Mouse (Mus musculus): ENCODE measurements at regions not wholly inside any gene's neighbourhood (a gene's known extent, or its start where the extent isn't known, plus 50 kb on each side); places are given as distances from the start of the nearest gene placed in this dataset.

DNA sequence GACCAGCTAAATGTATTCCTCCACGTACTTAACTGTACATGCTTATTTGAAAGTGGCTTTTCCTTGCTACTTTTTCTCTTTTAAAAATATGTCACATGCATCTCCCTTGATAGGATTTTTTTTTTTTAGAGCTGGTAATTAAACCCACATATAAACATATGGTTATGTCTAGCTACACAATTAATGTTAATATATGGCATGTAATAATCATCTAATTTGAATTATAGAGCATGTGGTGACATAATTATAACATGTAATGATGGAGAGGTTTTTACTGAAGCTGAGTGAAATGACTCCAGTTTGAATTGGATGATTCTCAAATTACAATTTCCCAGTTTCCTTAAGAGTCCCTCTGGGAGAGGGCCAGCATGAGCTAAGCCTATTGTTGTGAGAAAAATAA, 267.9 kb upstream of the Mctp2 start:
- DNase-seq, result no peak
- intact Hi-C loops (cut with DNase I; ENCODE audit: low total_unique reads), result no loop called here

DNA sequence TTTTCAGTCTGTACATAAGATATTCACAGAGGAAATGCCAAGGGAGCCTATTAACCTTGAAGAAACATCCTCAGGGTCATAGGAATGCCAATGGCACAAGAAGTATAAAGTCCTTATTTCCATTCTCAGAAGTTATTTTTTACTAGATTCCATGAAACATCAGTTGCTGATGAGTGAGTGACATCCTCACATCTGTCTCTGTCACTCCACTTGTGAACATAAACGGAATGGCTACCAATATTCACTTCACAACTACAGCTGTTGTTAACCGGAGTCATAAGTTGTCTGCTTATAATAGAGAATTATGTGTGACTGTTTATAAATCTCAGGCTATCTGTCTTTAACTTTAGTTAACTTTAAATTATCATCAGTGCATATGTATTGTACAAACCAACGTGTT, 278.0 kb upstream of the Mctp2 start:
- DNase-seq, result no peak
- intact Hi-C loops (cut with DNase I; ENCODE audit: low total_unique reads), result no loop called here

GRCm38 (mm10) chr7:72589241-72589668, 282.8 kb upstream of the Mctp2 start:
- intact Hi-C loops (cut with DNase I; ENCODE audit: low total_unique reads), result no loop called here

DNA sequence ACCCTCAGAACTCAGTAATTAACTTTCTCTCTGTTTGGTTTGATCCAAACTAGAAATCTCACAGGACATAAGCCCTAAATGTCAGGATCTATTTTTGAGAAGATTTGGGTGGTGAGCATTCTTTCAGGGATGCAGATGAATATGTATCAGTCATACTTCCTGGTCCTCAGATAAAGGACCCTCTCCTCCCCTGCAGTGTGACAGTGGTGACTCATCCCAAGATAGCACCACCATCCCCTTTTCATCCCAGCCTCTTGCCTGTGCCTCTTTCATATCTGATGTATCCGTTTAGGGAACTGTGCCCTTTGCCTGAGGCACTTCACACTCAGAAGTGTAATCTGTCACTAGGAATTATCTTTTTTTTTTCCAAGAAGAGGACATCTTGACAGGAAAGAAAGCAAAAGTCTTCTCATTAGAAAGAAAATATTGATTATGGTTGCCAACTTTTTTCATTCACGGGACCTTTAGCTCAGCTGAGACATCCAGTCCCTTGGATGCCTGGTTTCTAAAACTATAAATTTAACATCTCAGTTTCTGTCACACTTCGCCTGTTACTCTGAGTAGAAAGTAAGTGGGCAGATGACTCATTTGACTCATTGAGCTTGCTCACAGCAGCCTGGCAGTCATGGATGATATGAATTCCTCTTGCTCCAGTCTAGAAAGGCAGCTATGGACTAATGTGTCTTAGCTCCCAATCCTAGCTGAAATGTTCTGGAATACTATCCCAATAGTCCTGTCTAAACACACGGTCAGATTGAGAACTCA, 284.1 kb upstream of the Mctp2 start:
- DNase-seq, result no peak
- intact Hi-C loops (cut with DNase I; ENCODE audit: low total_unique reads), result no loop called here

More at GRCm38 (mm10) chr7:72589241-72589668, 282.8 kb upstream of the Mctp2 start:
- peak; percentile 64 for DNase-seq

- DNase-seq, result no peak
- intact Hi-C loops (cut with DNase I; ENCODE audit: low total_unique reads), result no loop called here
Measured at GRCm38 (mm10) chr7:72592110-72592509, 285.7 kb upstream of the Mctp2 start.

- DNase-seq, result no peak
- intact Hi-C loops (cut with DNase I; ENCODE audit: low total_unique reads), result no loop called here
Measured at GRCm38 (mm10) chr7:72592649-72593048, 286.2 kb upstream of the Mctp2 start.

DNA sequence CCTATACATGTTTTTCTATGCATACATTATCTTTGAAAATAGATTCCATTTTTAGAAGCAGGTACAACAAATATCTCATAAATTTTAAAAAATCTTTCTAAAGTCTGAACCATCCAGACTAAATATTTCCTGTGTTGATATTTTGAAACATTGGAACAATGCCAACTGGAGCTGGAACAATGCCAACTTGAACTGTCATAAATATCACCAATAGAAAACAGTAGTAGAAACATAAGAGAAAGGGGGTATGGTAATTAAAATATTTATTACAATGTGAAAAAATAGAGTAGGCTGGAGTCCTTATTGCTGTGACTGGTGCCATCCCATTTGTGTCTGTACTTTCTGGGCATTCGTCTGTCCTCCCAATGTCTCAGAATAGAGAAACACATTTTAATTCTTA, 286.9 kb upstream of the Mctp2 start:
- intact Hi-C loops (cut with DNase I; ENCODE audit: low total_unique reads), result no loop called here
- DNase-seq, result no peak

GRCm38 (mm10) chr7:72594741-72595140, 288.3 kb upstream of the Mctp2 start:
- intact Hi-C loops (cut with DNase I; ENCODE audit: low total_unique reads), result no loop called here
- no peak for DNase-seq

- intact Hi-C loops (cut with DNase I; ENCODE audit: low total_unique reads), result no loop called here
- no peak for DNase-seq
Measured at GRCm38 (mm10) chr7:72596985-72597384, 290.6 kb upstream of the Mctp2 start.

GRCm38 (mm10) chr7:72601933-72602332, 295.5 kb upstream of the Mctp2 start:
- intact Hi-C loops (cut with DNase I; ENCODE audit: low total_unique reads), result no loop called here
- no peak for DNase-seq

DNA sequence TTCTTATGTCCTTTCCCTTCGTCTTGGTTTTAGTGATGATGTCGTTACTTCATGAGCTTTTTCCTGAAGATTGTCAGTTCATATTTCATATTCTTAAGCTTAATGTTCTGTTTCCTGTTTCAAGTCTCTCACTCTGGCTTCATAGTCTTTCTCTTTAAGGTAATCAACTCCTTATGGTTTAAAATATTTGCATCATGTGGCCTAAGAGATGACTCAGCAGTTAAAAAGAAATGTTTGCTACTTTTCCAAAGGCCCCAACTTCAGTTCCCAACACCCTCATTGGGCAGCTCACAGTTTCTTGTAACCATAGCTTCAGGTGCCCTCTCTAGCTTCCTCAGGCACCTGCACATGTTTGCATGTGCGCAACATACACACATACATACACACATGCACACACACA, 303.4 kb upstream of the Mctp2 start:
- intact Hi-C loops (cut with DNase I; ENCODE audit: low total_unique reads), result no loop called here

GRCm38 (mm10) chr7:72615232-72615631, 308.8 kb upstream of the Mctp2 start:
- DNase-seq, result no peak
- intact Hi-C loops (cut with DNase I; ENCODE audit: low total_unique reads), result no loop called here

More for the DNA sequence above, 303.4 kb upstream of the Mctp2 start:
- no peak for DNase-seq

GRCm38 (mm10) chr7:72627369-72627768, 321.0 kb upstream of the Mctp2 start:
- intact Hi-C loops (cut with DNase I; ENCODE audit: low total_unique reads), result no loop called here
- no peak for DNase-seq

GRCm38 (mm10) chr7:72639566-72639965, 333.2 kb upstream of the Mctp2 start:
- intact Hi-C loops (cut with DNase I; ENCODE audit: low total_unique reads), result no loop called here

DNA sequence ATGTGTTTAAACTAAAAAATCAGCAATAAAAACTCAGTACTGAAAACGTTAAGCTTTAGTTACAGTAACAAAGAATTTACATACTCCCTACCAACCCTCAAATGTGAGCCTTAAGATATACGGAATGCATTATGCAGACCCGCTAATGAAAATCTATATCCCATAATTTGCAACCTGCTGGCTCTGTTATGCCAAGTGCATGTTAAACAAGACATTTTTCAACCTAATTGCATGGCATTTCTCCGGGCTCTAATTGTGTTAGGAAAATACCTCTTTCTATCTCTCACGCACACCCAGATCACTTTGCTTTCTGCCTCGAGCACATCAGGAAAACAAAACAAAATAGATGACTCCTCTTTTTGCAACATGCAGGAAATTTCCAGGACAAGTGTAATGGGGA, 368.6 kb upstream of the Mctp2 start:
- no peak for DNase-seq
- intact Hi-C loops (cut with DNase I; ENCODE audit: low total_unique reads), result no loop called here

More at GRCm38 (mm10) chr7:72639566-72639965, 333.2 kb upstream of the Mctp2 start:
- peak; percentile 17 for DNase-seq

- intact Hi-C loops (cut with DNase I; ENCODE audit: low total_unique reads), result no loop called here
Measured at GRCm38 (mm10) chr7:72685803-72686202, 379.4 kb upstream of the Mctp2 start.

DNA sequence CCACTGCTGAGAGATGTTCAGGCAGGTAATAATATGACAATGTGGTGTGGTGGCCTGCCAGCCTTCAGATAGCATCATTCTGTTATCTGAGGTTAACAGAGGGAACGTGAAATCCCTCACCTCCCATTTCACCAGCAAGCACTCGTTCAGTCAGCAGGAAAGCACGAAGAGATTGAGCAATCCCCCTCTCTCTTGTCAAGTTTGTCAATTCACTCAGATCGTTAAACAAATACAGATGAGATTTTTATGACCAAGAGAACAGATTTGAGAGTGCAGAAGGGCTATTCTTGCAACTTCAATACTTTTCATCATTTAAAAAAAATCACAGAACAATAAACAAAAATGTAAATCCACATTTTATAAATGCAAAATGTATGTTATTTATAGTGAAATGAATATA, 380.9 kb upstream of the Mctp2 start:
- intact Hi-C loops (cut with DNase I; ENCODE audit: low total_unique reads), result no loop called here
- no peak for DNase-seq

More at GRCm38 (mm10) chr7:72685803-72686202, 379.4 kb upstream of the Mctp2 start:
- DNase-seq, result no peak

DNA sequence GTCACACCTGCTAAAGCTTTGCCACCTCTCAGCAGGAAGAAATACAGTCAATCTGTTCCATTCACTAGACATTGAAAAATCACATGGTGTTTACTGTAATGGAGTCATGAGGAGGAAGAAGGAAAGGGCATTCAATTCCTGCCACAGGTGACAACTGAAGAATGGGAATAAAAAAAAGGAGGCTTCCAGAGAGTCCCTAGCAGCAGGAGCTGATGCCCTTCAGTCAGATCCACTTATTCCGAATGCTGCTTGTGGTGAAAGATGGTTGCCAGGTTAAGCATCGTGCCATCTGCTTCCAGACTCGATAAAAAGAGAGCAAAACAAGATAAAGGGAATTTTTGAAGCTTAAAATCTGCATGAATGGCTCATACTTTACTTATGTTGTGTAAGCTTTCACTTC, 385.0 kb upstream of the Mctp2 start:
- DNase-seq, result no peak
- intact Hi-C loops (cut with DNase I; ENCODE audit: low total_unique reads), result no loop called here

DNA sequence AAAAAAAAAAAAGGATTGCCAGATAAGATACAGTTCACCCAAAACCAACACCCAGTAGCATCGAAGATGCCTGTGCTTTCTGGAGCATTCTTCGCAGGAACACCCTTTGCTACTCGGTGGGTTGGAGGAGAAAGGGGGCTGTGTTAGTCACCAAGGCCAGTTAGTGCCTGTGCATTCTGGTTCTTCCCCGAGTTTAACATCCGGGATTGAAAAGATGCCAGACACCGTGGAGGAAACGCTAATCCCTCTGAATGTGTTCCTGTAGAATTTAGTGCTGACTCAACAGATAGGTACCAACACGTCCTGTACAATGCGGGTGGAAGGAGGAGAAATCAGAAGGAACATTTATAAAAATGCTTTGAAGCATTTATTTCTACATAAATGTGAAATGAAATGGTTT, 385.5 kb upstream of the Mctp2 start:
- intact Hi-C loops (cut with DNase I; ENCODE audit: low total_unique reads), result no loop called here
- no peak for DNase-seq

DNA sequence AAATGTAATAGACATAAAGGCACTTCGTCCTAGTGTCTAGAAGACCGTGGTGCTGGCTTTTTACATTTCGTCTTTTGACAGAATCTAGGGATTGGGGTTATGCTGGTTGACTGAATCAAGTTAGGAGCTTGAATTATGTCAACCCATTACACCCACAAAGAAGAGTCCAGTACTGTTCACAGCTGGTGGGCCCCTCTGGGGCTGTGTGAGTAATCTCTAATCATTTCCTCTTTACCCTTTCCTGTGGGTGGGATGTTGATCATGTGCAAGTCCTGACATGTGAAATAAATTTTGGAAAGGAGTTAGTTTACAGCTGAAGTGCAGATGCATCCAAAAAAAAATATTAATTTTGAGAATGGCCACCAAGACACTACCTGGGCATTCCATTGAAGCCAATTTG, 390.3 kb upstream of the Mctp2 start:
- intact Hi-C loops (cut with DNase I; ENCODE audit: low total_unique reads), result no loop called here

DNA sequence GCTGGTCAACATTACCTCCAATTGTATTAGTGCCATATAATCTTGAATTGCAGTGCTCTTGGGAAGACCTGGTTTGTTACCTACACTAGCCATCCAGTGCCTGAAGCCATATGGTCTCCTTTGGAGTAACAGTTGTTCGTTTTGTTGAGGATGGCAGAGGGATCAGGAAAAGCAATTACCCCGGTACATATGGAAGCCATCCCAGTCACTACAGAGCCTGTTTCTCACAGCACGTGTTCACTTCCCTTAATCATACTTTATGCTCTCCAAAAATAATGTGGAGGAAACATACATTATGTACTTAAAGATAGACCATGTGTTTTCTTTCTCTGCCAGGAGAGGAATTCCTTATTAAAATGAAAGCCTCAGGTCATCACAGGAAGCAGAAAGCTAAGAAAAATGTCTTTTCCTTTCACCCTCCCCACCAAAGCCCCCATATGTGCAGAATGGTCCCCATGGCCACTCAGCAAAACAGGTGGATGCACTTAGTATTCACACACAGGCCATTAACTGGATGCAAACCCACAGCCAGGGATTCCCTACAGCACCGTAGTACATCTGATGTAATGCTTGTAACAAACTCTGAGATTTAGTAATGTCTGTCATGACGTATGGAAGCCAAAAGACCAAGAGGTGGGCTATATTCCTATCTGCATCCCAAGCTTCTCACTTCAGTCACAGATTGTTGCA, 397.4 kb upstream of the Mctp2 start:
- intact Hi-C loops (cut with DNase I; ENCODE audit: low total_unique reads), result no loop called here
- DNase-seq, result no peak

More for the DNA sequence above, 390.3 kb upstream of the Mctp2 start:
- DNase-seq, result peak; percentile 13
